17 mouse cellular contexts compared by ENCODE assay signal in genomic region chr5:134888505-134888904, GRCm38 (mm10). TPM values are rescaled to one million over a fixed set of nuclear protein-coding genes. Genes with fewer than 3 reads are reported as not detected.
DNase-seq lines count a peak whose midpoint lies in the region; ATAC-seq lines count a peak whose summit lies in the region.
"Had no signal": no experiment of that assay in that cellular context is flagged by ENCODE, and none has a peak within 500 bp of the region (broad histone marks: within the 10 kb centered on the region; RNA-seq: fewer than 3 reads in every experiment).

No protein-coding gene starts in this region.

- H3K4me3 ChIP-seq in heart, embryonic 13.5 days, result no peak overlapping the region
- no peak overlapping the region for H3K4me3 ChIP-seq in limb, embryonic 12.5 days (replicated peaks)
- H3K4me3 ChIP-seq in limb, embryonic 10.5 days, result no peak overlapping the region
- no peak overlapping the region for H3K4me3 ChIP-seq in limb, embryonic 15.5 days
- H3K4me3 ChIP-seq: embryonic facial prominence, embryonic 13.5 days; left cerebral cortex, adult 2 months; neural tube, embryonic 12.5 days had no signal

- no peak overlapping the region for H3K4me2 ChIP-seq in heart, embryonic 13.5 days
- no peak overlapping the region for H3K4me2 ChIP-seq in limb, embryonic 12.5 days
- H3K4me2 ChIP-seq in limb, embryonic 15.5 days, result no peak overlapping the region
- H3K4me2 ChIP-seq: embryonic facial prominence, embryonic 13.5 days; hindbrain, embryonic 14.5 days; neural tube, embryonic 12.5 days had no signal

- H3K27ac ChIP-seq in heart, embryonic 13.5 days (replicated peaks), result peak overlapping the region; percentile 70; the same call in 1 of the 2 replicates
- 0 out of 2 replicates have a peak overlapping the region, but pooled peaks have one; percentile 35 for H3K27ac ChIP-seq in limb, embryonic 12.5 days
- H3K27ac ChIP-seq in limb, embryonic 10.5 days, result no peak overlapping the region
- H3K27ac ChIP-seq in limb, embryonic 15.5 days, result peak overlapping the region; percentile 11; the same call in 1 of the 2 replicates
- H3K27ac ChIP-seq: embryonic facial prominence, embryonic 13.5 days; hindbrain, embryonic 14.5 days; left cerebral cortex, adult 2 months; neural tube, embryonic 12.5 days; stomach, postnatal 0 days had no signal

- DNase-seq in heart, adult 9 months (ENCODE audit: low spot score in 2 of 2), result no peak
- DNase-seq in limb, embryonic 10.5 days (ENCODE audit: low spot score), result no peak
- peak; percentile 66 for DNase-seq in lung, postnatal 36 days
- DNase-seq in layer of hippocampus, adult 9-10 months (ENCODE audit: low spot score), result no peak
- DNase-seq: cerebellum, adult 9-10 months had no signal

- WGBS in heart, embryonic 13.5 days, result 70% methylated on average over 7 of the region's 7 CpGs
- 83% methylated on average over 7 of the region's 7 CpGs for WGBS in limb, embryonic 12.5 days
- 87% methylated on average over 7 of the region's 7 CpGs for WGBS in limb, embryonic 10.5 days
- 86% methylated on average over 7 of the region's 7 CpGs for WGBS in limb, embryonic 15.5 days

- no peaks in the 10 kb centered on the region for H3K36me3 ChIP-seq in heart, embryonic 13.5 days
- H3K36me3 ChIP-seq in limb, embryonic 12.5 days, result no peaks in the 10 kb centered on the region
- no peaks in the 10 kb centered on the region for H3K36me3 ChIP-seq in limb, embryonic 10.5 days
- no peaks in the 10 kb centered on the region for H3K36me3 ChIP-seq in limb, embryonic 15.5 days
- H3K36me3 ChIP-seq: embryonic facial prominence, embryonic 13.5 days; neural tube, embryonic 12.5 days had no signal

- no peak overlapping the region for H3K9ac ChIP-seq in heart, embryonic 13.5 days
- no peak overlapping the region for H3K9ac ChIP-seq in limb, embryonic 12.5 days (replicated peaks)
- H3K9ac ChIP-seq in limb, embryonic 15.5 days, result no peak overlapping the region
- H3K9ac ChIP-seq: embryonic facial prominence, embryonic 13.5 days; hindbrain, embryonic 14.5 days; neural tube, embryonic 12.5 days had no signal

- no peak for ATAC-seq in heart, embryonic 13.5 days (ENCODE audit: extremely low read depth, insufficient number of reproducible peaks, low FRiP score, low TSS enrichment)
- no peak for ATAC-seq in limb, embryonic 12.5 days (ENCODE audit: insufficient number of reproducible peaks, insufficient read depth, low FRiP score, low TSS enrichment, low read depth)
- ATAC-seq in limb, embryonic 15.5 days (ENCODE audit: insufficient number of reproducible peaks, low FRiP score, low TSS enrichment, low read depth), result no peak
- ATAC-seq: forebrain, embryonic 16.5 days; intestine, postnatal 0 days had no signal

- peaks cover 4% of the 10 kb centered on the region; the same call in 1 of the 2 replicates for H3K9me3 ChIP-seq in heart, embryonic 13.5 days
- 0 out of 2 replicates have a peak, but pooled peaks cover 6% of the 10 kb centered on the region for H3K9me3 ChIP-seq in limb, embryonic 12.5 days
- no peaks in the 10 kb centered on the region for H3K9me3 ChIP-seq in limb, embryonic 10.5 days (replicated peaks)
- no peaks in the 10 kb centered on the region for H3K9me3 ChIP-seq in limb, embryonic 15.5 days
- H3K9me3 ChIP-seq: embryonic facial prominence, embryonic 13.5 days; neural tube, embryonic 12.5 days had no signal

- H3K27me3 ChIP-seq in heart, embryonic 13.5 days (replicated peaks), result no peaks in the 10 kb centered on the region; the same call in 1 of the 2 replicates
- no peaks in the 10 kb centered on the region; the same call in 1 of the 2 replicates for H3K27me3 ChIP-seq in limb, embryonic 12.5 days
- H3K27me3 ChIP-seq in limb, embryonic 10.5 days (ENCODE audit: low read depth, poor library complexity, severe bottlenecking), result no peaks in the 10 kb centered on the region
- no peaks in the 10 kb centered on the region for H3K27me3 ChIP-seq in limb, embryonic 15.5 days
- H3K27me3 ChIP-seq: embryonic facial prominence, embryonic 13.5 days; neural tube, embryonic 12.5 days had no signal

- H3K4me1 ChIP-seq in heart, embryonic 13.5 days, result peaks cover 12% of the 10 kb centered on the region
- 0 out of 2 replicates have a peak, but pooled peaks cover 6% of the 10 kb centered on the region for H3K4me1 ChIP-seq in limb, embryonic 12.5 days (replicated peaks)
- H3K4me1 ChIP-seq in limb, embryonic 10.5 days, result peaks cover 22% of the 10 kb centered on the region
- H3K4me1 ChIP-seq in limb, embryonic 15.5 days, result peaks cover 5% of the 10 kb centered on the region; the same call in 1 of the 2 replicates
- H3K4me1 ChIP-seq: neural tube, embryonic 12.5 days had no signal

RNA-seq across cellular contexts. Expression of gene Tmem270, which starts 18.0 kb away (rescaled TPM):
- polyA plus RNA-seq in heart, embryonic 13.5 days (2015; fragmentation: Nextera tagmentation; extraction: Ambion mirVana), result not detected in 2 replicates
- polyA plus RNA-seq in limb, embryonic 12.5 days (2016; fragmentation: Nextera tagmentation; extraction: Ambion mirVana), result not detected in 2 replicates
- not detected in 2 replicates for polyA plus RNA-seq in limb, embryonic 10.5 days (2016; fragmentation: Nextera tagmentation; extraction: Ambion mirVana)
- polyA plus RNA-seq in limb, embryonic 15.5 days (2015; fragmentation: Nextera tagmentation; extraction: Ambion mirVana), result not detected in 2 replicates
- polyA plus RNA-seq: C2C12; embryonic facial prominence, embryonic 13.5 days; forebrain, embryonic 16.5 days; hindbrain, embryonic 14.5 days; intestine, postnatal 0 days; limb, embryonic 11.5 days; neural tube, embryonic 12.5 days; stomach, postnatal 0 days had no signal

RNA-seq across cellular contexts. Expression of gene Cldn13, which starts 26.8 kb away (rescaled TPM):
- polyA plus RNA-seq in heart, embryonic 13.5 days (2015; fragmentation: Nextera tagmentation; extraction: Ambion mirVana), result 3.2 and 9.9 TPM in 2 replicates
- polyA plus RNA-seq in limb, embryonic 12.5 days (2016; fragmentation: Nextera tagmentation; extraction: Ambion mirVana), result 2.1 and 2.5 TPM in 2 replicates
- polyA plus RNA-seq in limb, embryonic 10.5 days (2016; fragmentation: Nextera tagmentation; extraction: Ambion mirVana), result 2.1 and 2.3 TPM in 2 replicates
- polyA plus RNA-seq in limb, embryonic 15.5 days (2015; fragmentation: Nextera tagmentation; extraction: Ambion mirVana), result 0.27 and 1.3 TPM in 2 replicates
- polyA plus RNA-seq: C2C12; forebrain, embryonic 16.5 days; intestine, postnatal 0 days had no signal

RNA-seq across cellular contexts. Expression of gene Mettl27, which starts 43.7 kb away (rescaled TPM):
- 9.3 and 10.4 TPM in 2 replicates for polyA plus RNA-seq in heart, embryonic 13.5 days (2015; fragmentation: Nextera tagmentation; extraction: Ambion mirVana)
- 17.8 and 19.7 TPM in 2 replicates for polyA plus RNA-seq in limb, embryonic 12.5 days (2016; fragmentation: Nextera tagmentation; extraction: Ambion mirVana)
- 11.0 and 16.5 TPM in 2 replicates for polyA plus RNA-seq in limb, embryonic 10.5 days (2016; fragmentation: Nextera tagmentation; extraction: Ambion mirVana)
- 13.9 and 17.0 TPM in 2 replicates for polyA plus RNA-seq in limb, embryonic 15.5 days (2015; fragmentation: Nextera tagmentation; extraction: Ambion mirVana)

RNA-seq across cellular contexts. Expression of gene Cldn4, which starts 58.2 kb away (rescaled TPM):
- polyA plus RNA-seq in heart, embryonic 13.5 days (2015; fragmentation: Nextera tagmentation; extraction: Ambion mirVana), result 1.6 and 1.7 TPM in 2 replicates
- 7.7 and 10.1 TPM in 2 replicates for polyA plus RNA-seq in limb, embryonic 12.5 days (2016; fragmentation: Nextera tagmentation; extraction: Ambion mirVana)
- 9.8 and 10.0 TPM in 2 replicates for polyA plus RNA-seq in limb, embryonic 10.5 days (2016; fragmentation: Nextera tagmentation; extraction: Ambion mirVana)
- 46.3 and 68.0 TPM in 2 replicates for polyA plus RNA-seq in limb, embryonic 15.5 days (2015; fragmentation: Nextera tagmentation; extraction: Ambion mirVana)
- polyA plus RNA-seq: forebrain, embryonic 16.5 days; hindbrain, embryonic 14.5 days had no signal
